Mouse (Mus musculus) right cerebral cortex, postnatal 14 days (tissue): ENCODE measurements around the gene Tenm3.

Source experiments
- DNase-seq: peaks from one replicate; pipeline ENCODE4 v3.0.0; 2022

Gene Tenm3

GRCm38 (mm10) chr8:48315605-48316004, 528.1 kb downstream of the Tenm3 start:
- DNase-seq = no peak

- DNase-seq = no peak
These were observed 529.8 kb downstream of the Tenm3 start for GRCm38 (mm10) chr8:48313985-48314368.

- DNase-seq = peak; percentile 36
These were observed 530.4 kb downstream of the Tenm3 start for GRCm38 (mm10) chr8:48313210-48313984.

GRCm38 (mm10) chr8:48311706-48312105, 532.0 kb downstream of the Tenm3 start:
- DNase-seq = no peak

- no peak for DNase-seq
These were observed 533.4 kb downstream of the Tenm3 start for GRCm38 (mm10) chr8:48310240-48310849.

GRCm38 (mm10) chr8:48309191-48309987, 534.4 kb downstream of the Tenm3 start:
- no peak for DNase-seq

- no peak for DNase-seq
These were observed 539.5 kb downstream of the Tenm3 start for GRCm38 (mm10) chr8:48304224-48304623.

- DNase-seq = no peak
These were observed 543.1 kb downstream of the Tenm3 start for GRCm38 (mm10) chr8:48300613-48301037.

GRCm38 (mm10) chr8:48300061-48300460, 543.7 kb downstream of the Tenm3 start:
- no peak for DNase-seq

GRCm38 (mm10) chr8:48299341-48299740, 544.4 kb downstream of the Tenm3 start:
- no peak for DNase-seq

- DNase-seq = no peak
These were observed 547.4 kb downstream of the Tenm3 start for GRCm38 (mm10) chr8:48296371-48296770.

GRCm38 (mm10) chr8:48295558-48295957, 548.2 kb downstream of the Tenm3 start:
- DNase-seq = no peak

GRCm38 (mm10) chr8:48293797-48294196, 550.0 kb downstream of the Tenm3 start:
- no peak for DNase-seq

- no peak for DNase-seq
These were observed 558.3 kb downstream of the Tenm3 start for GRCm38 (mm10) chr8:48285432-48285831.

GRCm38 (mm10) chr8:48281855-48282254, 561.9 kb downstream of the Tenm3 start:
- DNase-seq = no peak

- no peak for DNase-seq
These were observed 564.4 kb downstream of the Tenm3 start for GRCm38 (mm10) chr8:48279360-48279759.

GRCm38 (mm10) chr8:48277986-48278635, 565.6 kb downstream of the Tenm3 start:
- no peak for DNase-seq

- DNase-seq = no peak
These were observed 568.7 kb downstream of the Tenm3 start for GRCm38 (mm10) chr8:48275066-48275465.

GRCm38 (mm10) chr8:48274566-48274965, 569.2 kb downstream of the Tenm3 start:
- no peak for DNase-seq

GRCm38 (mm10) chr8:48268638-48269037, 575.1 kb downstream of the Tenm3 start:
- no peak for DNase-seq

- no peak for DNase-seq
These were observed 583.5 kb downstream of the Tenm3 start for GRCm38 (mm10) chr8:48260265-48260664.

GRCm38 (mm10) chr8:48259832-48260231, 583.9 kb downstream of the Tenm3 start:
- DNase-seq = no peak

GRCm38 (mm10) chr8:48243876-48244275, 599.9 kb downstream of the Tenm3 start:
- no peak for DNase-seq
